Mouse (Mus musculus): Measurements from ENCODE around the gene Myh7. TPM values are rescaled to one million over a fixed set of nuclear protein-coding genes. Genes with fewer than 3 reads are reported as not detected.
"Not testable (repeated sequence)": the region's sequence is repeated elsewhere in the genome, so short reads cannot be mapped to it uniquely, and the experiment has no call there.

The Myh7 gene
- polyA plus RNA-seq, 1 experiment from 2014 or later, result 5.4 TPM

DNA sequence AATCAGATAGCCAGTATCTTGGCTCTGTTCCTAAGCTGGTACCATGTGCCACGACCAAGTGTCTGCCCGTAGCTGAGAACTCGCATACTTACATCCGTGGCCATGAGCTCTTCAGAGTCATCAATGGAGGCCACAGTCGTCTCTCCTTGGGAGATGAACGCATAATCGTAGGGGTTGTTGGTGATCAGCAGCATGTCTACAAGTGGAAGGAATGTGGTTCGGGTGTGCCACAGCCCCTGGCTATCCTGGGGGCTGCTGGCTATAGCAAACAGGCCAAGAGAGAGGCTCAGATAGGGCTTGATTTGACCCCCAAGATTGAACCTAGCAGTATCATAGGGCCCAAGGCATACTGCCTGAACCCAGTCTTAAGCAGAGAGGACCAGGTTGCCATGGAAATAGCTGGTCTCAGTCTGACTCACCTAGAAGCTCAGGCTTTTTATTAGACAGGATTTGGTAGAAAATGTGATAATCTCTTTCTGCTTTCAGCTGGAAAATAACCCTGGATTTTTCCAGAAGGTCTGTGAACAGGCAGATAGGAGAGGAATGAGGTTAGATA is 4.5 kb downstream of the Myh7 start:
- Histone ChIP-seq H3K4me1 (ENCODE audit: control insufficient read depth, insufficient read depth, low read length) (peaks cover 11% of the 10 kb centered on the region), H3K4me2 (ENCODE audit: low read length) (no peak overlapping the region), H3K36me3 (ENCODE audit: control insufficient read depth, insufficient read depth, low read length) (no peaks in the 10 kb centered on the region), H3K27ac (replicated peaks; ENCODE audit: low read depth, low read length) (peak overlapping the region; percentile 50), H3K4me3 (replicated peaks; ENCODE audit: low read depth, low read length) (no peak overlapping the region), H3K9ac (replicated peaks; ENCODE audit: low read length) (no peak overlapping the region), H3K27me3 (ENCODE audit: control insufficient read depth, insufficient read depth, low read length) (no peaks in the 10 kb centered on the region), H3K9me3 (ENCODE audit: control insufficient read depth, low read length) (no peaks in the 10 kb centered on the region)
- 83% methylated on average over 8 of the region's 8 CpGs for WGBS
- ATAC-seq (ENCODE audit: low FRiP score, low TSS enrichment), result no peak
- peak; percentile 45 for DNase-seq

DNA sequence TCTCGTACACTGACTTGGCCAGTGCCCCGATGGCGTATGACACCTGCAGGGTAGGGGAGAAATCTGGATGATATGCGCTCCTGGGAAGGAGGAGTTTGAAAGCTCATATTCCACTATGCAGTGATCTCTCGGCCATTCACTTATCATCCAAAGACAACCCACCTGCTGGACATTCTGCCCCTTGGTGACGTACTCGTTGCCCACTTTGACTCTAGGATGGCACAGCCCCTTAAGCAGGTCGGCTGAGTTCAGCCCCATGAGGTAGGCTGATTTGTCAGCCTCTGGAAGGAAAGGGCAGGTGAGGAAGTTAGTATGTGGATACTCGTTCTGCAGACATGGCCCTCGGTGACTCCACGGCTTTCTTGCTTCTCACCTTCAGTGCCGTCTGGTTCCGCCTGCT is 5.5 kb downstream of the Myh7 start:
- Histone ChIP-seq H3K27ac (replicated peaks; ENCODE audit: low read depth, low read length) (no peak overlapping the region), H3K4me3 (replicated peaks; ENCODE audit: low read depth, low read length) (no peak overlapping the region), H3K4me1 (ENCODE audit: control insufficient read depth, insufficient read depth, low read length) (peaks cover under 1% of the 10 kb centered on the region; the same call in 1 of the 2 replicates), H3K27me3 (ENCODE audit: control insufficient read depth, insufficient read depth, low read length) (no peaks in the 10 kb centered on the region), H3K9ac (replicated peaks; ENCODE audit: low read length) (no peak overlapping the region), H3K9me3 (ENCODE audit: control insufficient read depth, low read length) (no peaks in the 10 kb centered on the region), H3K36me3 (ENCODE audit: control insufficient read depth, insufficient read depth, low read length) (no peaks in the 10 kb centered on the region), H3K4me2 (ENCODE audit: low read length) (no peak overlapping the region)
- DNase-seq, result no peak
- WGBS, result 91% methylated on average over 13 of the region's 13 CpGs
- ATAC-seq (ENCODE audit: low FRiP score, low TSS enrichment), result no peak

DNA sequence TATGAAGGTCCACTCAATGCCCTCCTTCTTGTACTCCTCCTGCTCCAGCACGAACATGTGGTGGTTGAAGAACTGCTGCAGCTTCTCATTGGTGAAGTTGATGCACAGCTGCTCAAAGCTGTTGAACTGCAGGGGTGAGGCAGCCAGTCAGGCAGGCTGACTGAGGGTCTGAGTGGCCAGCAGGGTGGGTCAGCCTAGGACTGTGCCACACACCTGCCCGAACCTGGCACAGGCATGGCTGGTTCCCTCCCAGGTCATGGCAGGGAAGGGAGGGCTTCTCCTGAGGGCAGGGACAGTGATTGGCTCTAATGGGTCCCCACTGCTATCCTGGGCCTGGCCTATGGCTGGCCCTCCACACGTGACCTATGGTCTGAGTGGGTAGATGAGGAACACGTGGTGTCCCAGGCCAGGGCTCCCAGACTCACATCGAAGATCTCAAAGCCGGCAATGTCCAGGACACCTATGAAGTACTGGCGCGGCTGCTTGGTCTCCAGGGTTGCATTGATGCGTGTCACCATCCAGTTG is 6.0 kb downstream of the Myh7 start:
- ATAC-seq (ENCODE audit: low FRiP score, low TSS enrichment); H3K4me1 ChIP-seq (ENCODE audit: control insufficient read depth, insufficient read depth, low read length); DNase-seq; H3K27ac ChIP-seq (replicated peaks; ENCODE audit: low read depth, low read length); H3K9me3 ChIP-seq (ENCODE audit: control insufficient read depth, low read length); H3K4me2 ChIP-seq (ENCODE audit: low read length); H3K27me3 ChIP-seq (ENCODE audit: control insufficient read depth, insufficient read depth, low read length); H3K4me3 ChIP-seq (replicated peaks; ENCODE audit: low read depth, low read length); H3K9ac ChIP-seq (replicated peaks; ENCODE audit: low read length); H3K36me3 ChIP-seq (ENCODE audit: control insufficient read depth, insufficient read depth, low read length): not testable (repeated sequence)
- 94% methylated on average over 9 of the region's 9 CpGs for WGBS

DNA sequence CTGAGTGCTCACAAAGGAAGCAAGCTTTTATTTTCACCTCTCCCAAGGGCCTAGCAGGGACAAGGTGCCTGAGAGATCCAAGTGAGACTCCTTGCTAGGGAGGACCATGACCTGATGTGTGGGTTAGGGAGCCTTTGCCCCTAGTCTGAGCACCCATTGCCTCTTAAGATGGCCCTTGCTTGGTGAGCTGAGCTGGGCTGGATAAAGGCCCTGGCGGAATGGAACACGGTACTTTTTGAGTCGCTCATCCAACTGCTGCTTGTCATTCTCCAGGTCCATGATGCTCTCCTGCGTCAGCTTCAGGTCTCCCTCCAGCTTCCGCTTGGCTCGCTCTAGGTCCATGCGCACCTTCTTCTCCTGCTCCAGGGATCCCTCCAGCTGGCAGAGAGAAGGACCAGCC is 12.5 kb downstream of the Myh7 start:
- DNase-seq, result no peak
- Histone ChIP-seq H3K9ac (replicated peaks; ENCODE audit: low read length) (no peak overlapping the region), H3K4me2 (ENCODE audit: low read length) (no peak overlapping the region), H3K36me3 (ENCODE audit: control insufficient read depth, insufficient read depth, low read length) (no peaks in the 10 kb centered on the region), H3K4me1 (ENCODE audit: control insufficient read depth, insufficient read depth, low read length) (no peaks in the 10 kb centered on the region), H3K27ac (replicated peaks; ENCODE audit: low read depth, low read length) (no peak overlapping the region), H3K4me3 (replicated peaks; ENCODE audit: low read depth, low read length) (no peak overlapping the region), H3K9me3 (ENCODE audit: control insufficient read depth, low read length) (no peaks in the 10 kb centered on the region), H3K27me3 (ENCODE audit: control insufficient read depth, insufficient read depth, low read length) (no peaks in the 10 kb centered on the region)
- 91% methylated on average over 7 of the region's 7 CpGs for WGBS
- ATAC-seq (ENCODE audit: low FRiP score, low TSS enrichment), result no peak

DNA sequence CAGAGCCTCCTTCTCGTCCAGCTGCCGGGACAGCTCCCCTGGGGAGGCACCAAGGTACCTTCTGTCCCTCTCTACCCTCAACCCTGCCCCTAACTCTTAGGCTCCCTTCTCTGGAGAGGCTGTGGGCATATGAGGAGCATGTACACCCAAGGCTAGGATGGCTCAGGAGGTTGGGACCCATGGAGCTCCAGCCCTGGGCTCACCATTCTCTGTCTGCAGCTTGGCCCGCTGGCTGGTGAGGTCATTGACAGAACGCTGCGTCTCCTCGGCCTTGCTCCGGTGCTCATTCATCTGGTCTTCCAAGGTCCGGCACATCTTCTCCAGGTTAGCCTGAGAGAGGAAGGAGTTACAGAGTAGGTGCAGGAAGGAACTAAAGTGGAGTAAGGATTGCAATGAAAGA is 15.8 kb downstream of the Myh7 start:
- Histone ChIP-seq H3K36me3 (ENCODE audit: control insufficient read depth, insufficient read depth, low read length) (no peaks in the 10 kb centered on the region), H3K27ac (replicated peaks; ENCODE audit: low read depth, low read length) (no peak overlapping the region), H3K4me3 (replicated peaks; ENCODE audit: low read depth, low read length) (no peak overlapping the region), H3K4me1 (ENCODE audit: control insufficient read depth, insufficient read depth, low read length) (peaks cover 6% of the 10 kb centered on the region), H3K9me3 (ENCODE audit: control insufficient read depth, low read length) (no peaks in the 10 kb centered on the region), H3K4me2 (ENCODE audit: low read length) (no peak overlapping the region), H3K9ac (replicated peaks; ENCODE audit: low read length) (no peak overlapping the region), H3K27me3 (ENCODE audit: control insufficient read depth, insufficient read depth, low read length) (no peaks in the 10 kb centered on the region)
- DNase-seq (no peak), ATAC-seq (ENCODE audit: low FRiP score, low TSS enrichment) (no peak)
- WGBS, result 91% methylated on average over 8 of the region's 8 CpGs

DNA sequence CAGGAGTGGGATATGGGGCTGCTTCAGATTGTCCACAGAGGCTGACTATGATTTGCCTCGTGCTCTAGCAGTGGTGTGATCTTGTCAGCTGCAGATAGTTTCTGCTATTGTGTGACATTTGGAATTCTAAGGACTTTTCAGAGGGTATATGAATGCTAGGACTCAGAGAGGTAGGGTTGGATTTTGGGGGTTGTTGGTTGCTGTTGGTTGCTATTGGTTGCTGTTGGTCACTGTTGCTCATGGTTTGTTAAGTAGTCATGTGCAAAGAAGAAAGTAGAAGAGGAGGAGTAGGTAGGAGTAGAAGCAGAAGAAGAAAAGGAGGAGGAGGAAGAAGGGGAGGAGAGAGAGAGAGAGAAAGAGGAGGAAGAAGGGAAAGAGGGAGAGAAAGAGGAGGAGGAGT is 17.8 kb downstream of the Myh7 start, which contains the start of gene Gm17428:
Gene Gm17428, plus strand, starts transcription at position 301 of the 400 bp plus-strand sequence.
- Histone ChIP-seq H3K27ac (replicated peaks; ENCODE audit: low read depth, low read length) (no peak within 1 kb of the TSS), H3K36me3 (ENCODE audit: control insufficient read depth, insufficient read depth, low read length) (no peaks in the 10 kb centered on the region), H3K9ac (replicated peaks; ENCODE audit: low read length) (no peak within 1 kb of the TSS), H3K4me2 (ENCODE audit: low read length) (no peak within 1 kb of the TSS), H3K4me3 (replicated peaks; ENCODE audit: low read depth, low read length) (no peak within 1 kb of the TSS), H3K9me3 (ENCODE audit: control insufficient read depth, low read length) (no peaks in the 10 kb centered on the region), H3K27me3 (ENCODE audit: control insufficient read depth, insufficient read depth, low read length) (no peaks in the 10 kb centered on the region), H3K4me1 (ENCODE audit: control insufficient read depth, insufficient read depth, low read length) (peaks cover 6% of the 10 kb centered on the region)
- 81% methylated on average over 1 of the region's 1 CpGs for WGBS
- ATAC-seq (ENCODE audit: low FRiP score, low TSS enrichment) (no peak), DNase-seq (no peak)

DNA sequence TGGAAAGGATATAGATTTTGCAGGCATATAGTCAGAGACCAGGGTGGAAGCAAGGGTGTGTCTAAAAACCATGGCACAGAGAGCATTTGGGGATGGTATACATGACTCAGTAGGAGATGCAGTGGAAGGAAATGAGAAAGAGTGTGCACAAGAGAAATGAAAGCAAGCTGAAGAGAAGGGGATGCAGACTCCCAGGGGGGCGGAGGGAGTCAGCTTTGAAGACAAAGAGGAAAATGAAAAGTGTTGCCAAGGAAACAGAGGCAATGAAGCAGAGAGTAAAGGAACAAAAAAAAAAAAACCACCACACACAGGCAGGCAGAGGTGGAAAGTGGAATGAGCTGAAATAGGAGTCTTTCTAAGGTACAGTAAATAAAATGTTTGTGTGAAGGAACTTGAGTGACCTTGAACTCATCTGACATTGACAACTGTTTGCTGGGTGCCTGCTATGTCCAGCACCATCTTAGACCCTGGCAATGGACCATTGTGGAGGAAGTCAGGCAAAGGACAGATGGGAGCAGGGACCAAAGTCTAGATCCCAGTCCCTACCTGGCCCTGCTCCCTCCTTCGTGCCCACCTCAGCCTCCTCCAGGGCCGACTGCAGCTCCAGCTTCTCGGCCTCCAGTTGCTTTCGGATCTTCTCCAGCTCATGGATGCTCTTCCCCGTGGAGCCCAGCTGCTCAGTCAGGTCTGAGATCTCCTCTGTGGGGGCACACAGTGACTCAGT is 20.2 kb downstream of the Myh7 start:
- 69% methylated on average over 6 of the region's 6 CpGs for WGBS
- peak; percentile 82 for DNase-seq
- Histone ChIP-seq H3K9me3 (ENCODE audit: control insufficient read depth, low read length) (no peaks in the 10 kb centered on the region), H3K9ac (replicated peaks; ENCODE audit: low read length) (no peak overlapping the region), H3K4me1 (ENCODE audit: control insufficient read depth, insufficient read depth, low read length) (peaks cover 6% of the 10 kb centered on the region), H3K36me3 (ENCODE audit: control insufficient read depth, insufficient read depth, low read length) (no peaks in the 10 kb centered on the region), H3K27me3 (ENCODE audit: control insufficient read depth, insufficient read depth, low read length) (no peaks in the 10 kb centered on the region), H3K4me2 (ENCODE audit: low read length) (no peak overlapping the region), H3K4me3 (replicated peaks; ENCODE audit: low read depth, low read length) (no peak overlapping the region), H3K27ac (replicated peaks; ENCODE audit: low read depth, low read length) (peak overlapping the region; percentile 78)
- 0 out of 2 replicates have a peak, but pooled peaks have one; percentile 11 for ATAC-seq (ENCODE audit: low FRiP score, low TSS enrichment)

DNA sequence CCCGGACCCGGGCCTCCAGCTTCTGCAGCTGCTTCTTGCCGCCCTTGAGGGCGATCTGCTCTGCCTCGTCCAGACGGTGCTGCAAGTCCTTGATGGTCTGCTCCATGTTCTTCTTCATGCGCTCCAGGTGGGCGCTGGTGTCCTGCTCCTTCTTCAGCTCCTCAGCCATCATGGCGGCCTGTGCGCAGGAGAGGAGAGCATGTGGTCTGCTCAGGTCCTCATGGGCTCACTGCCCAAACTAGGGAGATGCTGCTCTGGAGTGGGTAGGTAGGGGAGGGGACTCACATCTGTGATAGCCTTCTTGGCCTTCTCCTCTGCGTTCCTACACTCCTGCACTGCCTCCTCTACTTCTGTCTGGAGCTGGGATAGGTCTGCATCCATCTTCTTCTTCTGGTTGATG is 21.6 kb downstream of the Myh7 start:
- H3K4me3 ChIP-seq (replicated peaks; ENCODE audit: low read depth, low read length); H3K27ac ChIP-seq (replicated peaks; ENCODE audit: low read depth, low read length); H3K9ac ChIP-seq (replicated peaks; ENCODE audit: low read length); H3K4me1 ChIP-seq (ENCODE audit: control insufficient read depth, insufficient read depth, low read length); H3K4me2 ChIP-seq (ENCODE audit: low read length); H3K9me3 ChIP-seq (ENCODE audit: control insufficient read depth, low read length); H3K27me3 ChIP-seq (ENCODE audit: control insufficient read depth, insufficient read depth, low read length); ATAC-seq (ENCODE audit: low FRiP score, low TSS enrichment); H3K36me3 ChIP-seq (ENCODE audit: control insufficient read depth, insufficient read depth, low read length); DNase-seq: not testable (repeated sequence)
- WGBS, result 99% methylated on average over 7 of the region's 11 CpGs

DNA sequence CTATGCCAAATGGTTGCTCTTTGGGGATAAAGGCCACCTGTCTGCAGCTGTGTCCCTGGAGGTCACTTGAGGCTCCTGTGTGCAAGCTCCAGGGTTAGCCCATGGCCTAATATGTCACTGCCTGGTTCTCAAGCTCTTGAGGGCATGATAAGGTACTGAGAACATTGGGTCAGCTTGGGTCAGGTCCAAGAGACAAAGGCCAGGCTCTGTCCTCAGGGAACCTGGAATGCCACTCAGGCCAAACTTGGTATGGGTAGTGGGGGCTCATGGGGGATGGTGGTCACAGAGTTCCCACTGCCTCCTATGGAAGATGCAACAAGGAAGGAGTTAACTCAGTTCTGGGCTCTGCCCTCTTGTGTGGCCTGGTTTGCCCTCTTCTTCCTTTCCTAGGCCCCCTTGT is 26.1 kb downstream of the Myh7 start:
- Histone ChIP-seq H3K9ac (replicated peaks; ENCODE audit: low read length) (no peak overlapping the region), H3K4me1 (ENCODE audit: control insufficient read depth, insufficient read depth, low read length) (no peaks in the 10 kb centered on the region), H3K4me3 (replicated peaks; ENCODE audit: low read depth, low read length) (no peak overlapping the region), H3K27ac (replicated peaks; ENCODE audit: low read depth, low read length) (no peak overlapping the region), H3K27me3 (ENCODE audit: control insufficient read depth, insufficient read depth, low read length) (no peaks in the 10 kb centered on the region), H3K36me3 (ENCODE audit: control insufficient read depth, insufficient read depth, low read length) (no peaks in the 10 kb centered on the region), H3K4me2 (ENCODE audit: low read length) (no peak overlapping the region), H3K9me3 (ENCODE audit: control insufficient read depth, low read length) (no peaks in the 10 kb centered on the region)
- ATAC-seq (ENCODE audit: low FRiP score, low TSS enrichment), result no peak
- no peak for DNase-seq

All from midbrain, embryonic 14.5 days (tissue).